Mouse (Mus musculus): ENCODE data around the gene Tap1. TPM values are rescaled to one million over a fixed set of nuclear protein-coding genes. Genes with fewer than 3 reads are reported as not detected.
"Not testable (repeated sequence)": the region's sequence is repeated elsewhere in the genome, so short reads cannot be mapped to it uniquely, and the experiment has no call there.

Tap1 gene
- polyA plus RNA-seq (2015; fragmentation: Nextera tagmentation; extraction: Ambion mirVana), result 8.0 and 8.4 TPM in 2 replicates

DNA sequence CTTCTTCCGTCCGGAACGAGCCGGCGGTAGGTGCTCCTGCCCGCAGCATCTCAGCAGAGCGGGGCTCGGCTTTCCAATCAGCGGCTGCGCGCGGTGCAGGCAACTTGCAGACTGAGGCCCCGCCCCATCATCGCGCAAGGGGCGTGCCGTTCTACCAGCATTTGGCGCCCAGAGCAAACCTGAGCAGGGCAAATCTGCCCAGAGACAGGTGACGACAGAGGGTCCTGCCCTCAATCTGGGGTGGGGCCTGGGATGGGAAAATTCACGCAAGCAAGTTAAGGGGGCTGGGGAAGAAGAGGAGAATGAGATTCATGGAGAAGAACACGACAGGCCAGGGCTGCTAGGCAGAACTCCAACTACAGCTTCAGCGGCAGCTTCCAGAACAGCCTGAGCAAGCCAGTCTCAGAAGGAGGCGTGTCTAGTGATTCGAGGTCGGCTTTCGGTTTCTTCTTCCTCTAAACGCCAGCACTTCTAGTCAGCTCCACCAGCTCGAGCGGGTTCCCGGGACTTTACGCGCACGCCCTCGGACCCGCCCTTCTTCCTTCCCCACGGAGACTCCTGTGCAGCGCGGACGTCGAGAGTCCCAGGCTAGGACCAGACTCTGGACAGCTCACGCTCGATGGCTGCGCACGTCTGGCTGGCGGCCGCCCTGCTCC is at the start of gene Tap1, which contains the start of gene Psmb9:
Gene Tap1, plus strand, starts transcription at position 293 of the 656 bp plus-strand sequence.
Gene Psmb9, minus strand, starts transcription at position 504 of the 656 bp plus-strand sequence.
- Histone ChIP-seq H3K27me3 (peaks cover 84% of the 10 kb centered on the region), H3K4me2 (replicated peaks) (peak within 1 kb of the TSS; percentile 94), H3K4me3 (peak within 1 kb of the TSS; percentile 58), H3K9ac (peak within 1 kb of the TSS; percentile 74), H3K4me1 (peaks cover 12% of the 10 kb centered on the region), H3K36me3 (no peaks in the 10 kb centered on the region), H3K9me3 (no peaks in the 10 kb centered on the region), H3K27ac (peak within 1 kb of the TSS; percentile 39; the same call in 1 of the 2 replicates)
- peak; percentile 98 for ATAC-seq (ENCODE audit: low FRiP score, low read depth)
- under 1% methylated on average over 46 of the region's 46 CpGs for WGBS

DNA sequence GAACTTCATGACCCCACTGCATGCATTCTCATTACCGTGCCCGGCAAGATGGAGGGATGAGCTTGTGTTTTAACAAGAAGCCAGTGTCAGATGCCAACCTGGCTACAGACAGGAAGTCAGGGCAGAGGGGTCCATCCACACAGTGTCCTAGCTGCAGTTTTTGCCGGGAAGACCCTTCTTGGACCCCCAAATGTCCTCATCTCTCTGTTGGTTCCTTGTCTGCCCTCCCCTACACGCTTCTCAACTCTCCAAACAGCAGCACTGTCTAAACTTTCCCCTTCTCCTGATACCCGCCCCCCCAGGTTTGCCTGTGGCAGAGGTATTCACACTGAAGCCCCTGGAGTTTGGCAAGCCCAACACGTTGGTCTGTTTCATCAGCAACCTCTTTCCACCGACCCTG is 49.8 kb upstream of the Tap1 start:
- 74% methylated on average over 7 of the region's 7 CpGs for WGBS
- Histone ChIP-seq H3K4me1 (peaks cover 20% of the 10 kb centered on the region), H3K36me3 (no peaks in the 10 kb centered on the region), H3K4me2 (replicated peaks) (no peak overlapping the region), H3K9ac (no peak overlapping the region), H3K27me3 (peaks cover 52% of the 10 kb centered on the region), H3K9me3 (no peaks in the 10 kb centered on the region), H3K27ac (no peak overlapping the region), H3K4me3 (no peak overlapping the region)
- ATAC-seq (ENCODE audit: low FRiP score, low read depth), result no peak

DNA sequence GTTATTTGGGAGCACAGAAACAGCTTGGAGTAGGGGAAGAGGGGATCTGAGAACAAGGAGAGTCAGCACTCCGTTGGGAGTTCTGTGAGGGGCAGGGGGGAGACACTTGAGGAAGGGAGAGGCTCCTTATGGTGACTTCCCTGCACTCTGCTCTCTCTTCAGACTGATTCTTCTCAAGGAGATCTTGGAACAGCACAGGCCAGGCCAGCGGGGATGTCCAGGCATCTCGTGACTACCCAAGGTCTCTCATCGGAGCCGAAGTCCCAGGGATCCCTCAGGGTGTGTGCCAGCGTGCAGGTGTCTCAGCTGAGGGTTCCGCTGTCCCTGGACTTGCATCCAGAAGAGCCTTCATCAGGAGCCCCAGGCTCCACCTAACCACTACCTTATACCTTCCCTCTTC is 48.7 kb upstream of the Tap1 start:
- Histone ChIP-seq H3K27me3 (peaks cover 52% of the 10 kb centered on the region), H3K9ac (no peak overlapping the region), H3K4me2 (replicated peaks) (0 out of 2 replicates have a peak overlapping the region, but pooled peaks have one; percentile 70), H3K9me3 (no peaks in the 10 kb centered on the region), H3K36me3 (no peaks in the 10 kb centered on the region), H3K4me1 (peaks cover 27% of the 10 kb centered on the region), H3K27ac (no peak overlapping the region), H3K4me3 (no peak overlapping the region)
- 77% methylated on average over 7 of the region's 7 CpGs for WGBS
- no peak for ATAC-seq (ENCODE audit: low FRiP score, low read depth)

DNA sequence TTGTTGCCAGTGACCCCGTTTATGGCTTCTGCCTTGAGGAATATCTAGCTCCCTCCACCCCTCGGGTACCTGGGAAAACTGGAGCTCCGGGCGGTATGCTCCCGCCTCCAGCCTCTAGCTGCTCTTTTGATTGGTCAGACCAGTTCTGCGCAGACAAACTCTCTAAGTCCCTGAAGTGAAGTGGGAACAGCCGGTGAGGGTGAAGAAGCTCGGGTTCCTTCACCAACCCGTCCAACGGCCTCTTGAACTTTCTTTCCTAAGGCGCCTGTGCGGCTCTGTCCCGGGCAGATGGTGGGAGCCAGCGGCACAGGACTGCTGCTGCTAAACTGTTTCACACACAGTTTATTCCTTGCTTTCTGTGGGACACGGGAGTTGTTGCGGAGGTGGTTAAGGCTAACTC is 47.9 kb upstream of the Tap1 start:
- Histone ChIP-seq H3K9ac (peak overlapping the region; percentile 59; the same call in 1 of the 2 replicates), H3K4me1 (peaks cover 27% of the 10 kb centered on the region), H3K27ac (no peak overlapping the region), H3K36me3 (no peaks in the 10 kb centered on the region), H3K4me3 (peak overlapping the region; percentile 35), H3K9me3 (no peaks in the 10 kb centered on the region), H3K27me3 (peaks cover 52% of the 10 kb centered on the region), H3K4me2 (replicated peaks) (peak overlapping the region; percentile 70)
- under 1% methylated on average over 16 of the region's 16 CpGs for WGBS
- ATAC-seq (ENCODE audit: low FRiP score, low read depth), result no peak

DNA sequence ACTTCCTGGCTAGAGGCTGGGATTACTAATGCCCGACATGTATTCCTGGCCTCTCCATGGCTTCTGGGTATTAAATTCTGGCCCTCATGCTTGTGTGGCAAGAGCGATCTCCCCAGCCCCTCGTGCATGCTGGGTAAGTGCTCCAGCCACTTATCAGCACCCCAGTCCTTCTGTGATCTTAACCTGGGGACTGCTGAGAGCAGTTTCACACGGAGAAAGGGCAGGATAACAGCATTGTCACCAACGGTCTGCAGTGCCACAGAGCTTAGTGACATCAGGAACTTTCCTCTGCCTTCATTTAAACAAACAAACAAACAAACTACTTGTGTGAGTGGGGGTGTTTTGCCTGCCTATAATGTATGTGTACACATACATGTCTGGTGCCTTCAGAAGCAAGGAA is 47.1 kb upstream of the Tap1 start:
- peak overlapping the region; percentile 35; the same call in 1 of the 2 replicates for H3K4me3 ChIP-seq
- no peak for ATAC-seq (ENCODE audit: low FRiP score, low read depth)
- no peaks in the 10 kb centered on the region for H3K9me3 ChIP-seq
- H3K36me3 ChIP-seq, result no peaks in the 10 kb centered on the region
- no peak overlapping the region for H3K27ac ChIP-seq
- peak overlapping the region; percentile 70 for H3K4me2 ChIP-seq (replicated peaks)
- peaks cover 27% of the 10 kb centered on the region for H3K4me1 ChIP-seq
- H3K9ac ChIP-seq, result no peak overlapping the region
- 12% methylated on average over 5 of the region's 5 CpGs for WGBS
- peaks cover 52% of the 10 kb centered on the region for H3K27me3 ChIP-seq

DNA sequence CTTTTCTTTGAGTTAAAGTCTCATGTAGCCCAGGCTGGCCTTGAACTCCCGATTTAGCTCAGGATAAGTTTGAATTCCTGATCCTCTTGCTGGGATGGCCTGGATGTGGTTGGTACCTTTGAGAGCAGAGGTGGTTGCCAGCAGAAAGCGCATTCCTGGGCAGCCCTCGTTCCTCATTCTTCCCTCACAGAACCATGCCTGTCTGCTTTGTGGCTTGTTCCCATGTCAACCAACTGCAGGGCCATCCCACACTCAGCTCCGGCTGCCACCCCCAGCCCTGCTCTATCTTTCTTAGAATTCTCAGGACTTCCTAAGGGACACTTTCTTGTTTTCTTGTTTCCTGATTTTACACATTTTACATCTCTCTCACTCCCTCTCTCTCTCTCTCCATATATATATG is 45.9 kb upstream of the Tap1 start:
- H3K9ac ChIP-seq, result no peak overlapping the region
- no peak for ATAC-seq (ENCODE audit: low FRiP score, low read depth)
- no peak overlapping the region for H3K4me2 ChIP-seq (replicated peaks)
- peaks cover 49% of the 10 kb centered on the region for H3K27me3 ChIP-seq
- peaks cover 22% of the 10 kb centered on the region for H3K4me1 ChIP-seq
- no peaks in the 10 kb centered on the region for H3K36me3 ChIP-seq
- H3K4me3 ChIP-seq, result no peak overlapping the region
- no peaks in the 10 kb centered on the region for H3K9me3 ChIP-seq
- no peak overlapping the region for H3K27ac ChIP-seq
- WGBS, result 60% methylated on average over 4 of the region's 4 CpGs

DNA sequence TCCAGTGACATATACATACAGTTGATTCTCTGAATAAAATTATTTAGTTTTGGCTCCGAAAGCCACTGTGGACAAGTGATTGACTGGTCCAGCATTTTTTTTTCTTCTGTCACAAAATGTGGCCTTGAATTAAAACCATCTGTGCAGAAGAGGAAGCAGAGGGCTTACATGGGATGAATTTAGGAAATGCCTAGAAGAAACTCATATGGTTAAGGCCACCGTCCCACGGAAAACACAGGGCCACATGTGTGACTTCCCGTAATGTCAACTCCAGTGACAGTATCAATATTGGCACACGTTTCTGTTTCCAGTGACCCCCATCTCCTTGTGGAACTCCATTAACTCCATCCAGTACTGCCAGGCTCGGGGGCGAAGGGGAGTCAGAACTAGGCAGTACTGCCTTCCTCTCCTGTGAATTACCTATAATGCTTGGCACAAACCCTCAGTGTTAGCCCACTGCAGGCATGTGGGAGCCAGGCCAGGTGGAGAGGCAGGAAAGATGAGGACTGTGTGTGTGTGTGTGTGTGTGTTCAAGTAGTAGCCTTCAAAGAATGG is 44.8 kb upstream of the Tap1 start:
- H3K9me3 ChIP-seq, result no peaks in the 10 kb centered on the region
- no peaks in the 10 kb centered on the region for H3K36me3 ChIP-seq
- H3K9ac ChIP-seq, result no peak overlapping the region
- ATAC-seq (ENCODE audit: low FRiP score, low read depth), result no peak
- peaks cover 22% of the 10 kb centered on the region for H3K4me1 ChIP-seq
- H3K27me3 ChIP-seq, result peaks cover 40% of the 10 kb centered on the region
- 49% methylated on average over 7 of the region's 7 CpGs for WGBS
- H3K27ac ChIP-seq, result no peak overlapping the region
- H3K4me3 ChIP-seq, result no peak overlapping the region
- H3K4me2 ChIP-seq (replicated peaks), result no peak overlapping the region

DNA sequence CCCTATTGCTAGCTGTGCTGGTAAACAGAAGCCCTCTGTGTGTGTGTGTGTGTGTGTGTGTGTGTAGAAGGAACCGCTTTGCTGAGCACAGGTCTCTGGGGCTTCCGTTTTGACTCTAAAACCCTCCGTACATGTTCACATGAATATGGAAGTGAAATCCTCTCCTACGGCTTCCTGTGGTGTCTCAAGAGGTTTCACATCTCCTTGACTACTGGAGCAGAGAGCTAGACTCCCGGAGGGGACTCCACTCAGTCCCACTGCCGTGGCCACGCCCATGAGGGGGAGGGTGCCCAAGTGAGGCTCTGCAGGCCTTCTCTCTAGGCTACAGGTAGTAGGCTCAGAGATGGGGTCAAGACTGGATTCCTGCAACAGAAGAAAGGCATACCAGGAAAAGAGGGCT is 44.3 kb upstream of the Tap1 start, which contains the start of gene H2-DMb2:
Gene H2-DMb2, plus strand, starts transcription at position 275 of the 400 bp plus-strand sequence.
- H3K4me2 ChIP-seq (replicated peaks), result no peak within 1 kb of the TSS
- peaks cover 22% of the 10 kb centered on the region for H3K4me1 ChIP-seq
- H3K36me3 ChIP-seq, result no peaks in the 10 kb centered on the region
- no peak within 1 kb of the TSS for H3K27ac ChIP-seq
- 27% methylated on average over 7 of the region's 7 CpGs for WGBS
- ATAC-seq (ENCODE audit: low FRiP score, low read depth), result no peak
- no peak within 1 kb of the TSS for H3K9ac ChIP-seq
- no peaks in the 10 kb centered on the region for H3K9me3 ChIP-seq
- H3K27me3 ChIP-seq, result peaks cover 35% of the 10 kb centered on the region
- no peak within 1 kb of the TSS for H3K4me3 ChIP-seq

DNA sequence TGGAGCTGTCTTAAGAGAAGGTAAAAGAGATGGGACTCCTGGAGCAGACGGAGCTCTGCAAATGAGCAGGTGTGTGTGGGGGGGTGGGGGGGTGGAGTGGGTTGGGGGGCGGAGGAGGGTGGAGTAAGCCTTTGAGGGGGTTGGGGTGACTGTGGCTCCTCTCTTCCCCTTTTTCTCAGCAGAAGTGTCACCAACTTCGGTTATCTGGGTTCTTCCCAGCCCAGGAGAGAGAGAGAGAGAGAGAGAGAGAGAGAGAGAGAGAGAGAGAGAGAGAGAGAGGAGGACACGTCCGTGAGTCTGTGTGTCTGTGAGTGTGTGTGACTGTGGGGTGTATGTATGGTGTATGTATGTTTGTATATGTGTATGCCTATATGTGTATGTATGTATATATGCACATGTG is 43.9 kb upstream of the Tap1 start:
- Histone ChIP-seq H3K4me3 (no peak overlapping the region), H3K27me3 (peaks cover 31% of the 10 kb centered on the region), H3K9ac (no peak overlapping the region), H3K4me2 (replicated peaks) (no peak overlapping the region), H3K27ac (no peak overlapping the region), H3K36me3 (no peaks in the 10 kb centered on the region), H3K4me1 (peaks cover 22% of the 10 kb centered on the region), H3K9me3 (no peaks in the 10 kb centered on the region)
- no peak for ATAC-seq (ENCODE audit: low FRiP score, low read depth)
- 77% methylated on average over 4 of the region's 5 CpGs for WGBS

DNA sequence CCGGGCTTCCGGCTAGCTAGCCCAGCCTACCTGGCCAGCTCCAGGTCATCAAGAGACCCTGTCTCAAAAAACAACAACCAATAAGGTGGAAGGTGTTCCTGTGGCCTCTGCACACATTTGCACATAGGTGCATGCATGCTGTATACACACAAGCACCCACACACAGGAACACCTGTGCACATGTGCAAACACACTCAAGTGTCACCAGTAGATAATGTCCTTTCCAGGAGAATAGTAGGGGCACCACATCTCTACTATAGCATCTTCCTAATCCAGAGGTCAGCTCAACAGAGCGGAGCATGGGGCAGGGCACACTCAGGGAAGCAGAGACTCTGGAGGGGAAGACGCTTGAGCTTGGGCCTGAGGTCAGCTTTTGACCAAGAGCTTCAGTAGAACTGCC is 43.1 kb upstream of the Tap1 start:
- ATAC-seq (ENCODE audit: low FRiP score, low read depth); H3K9ac ChIP-seq; H3K4me2 ChIP-seq (replicated peaks); H3K9me3 ChIP-seq; H3K4me3 ChIP-seq; H3K36me3 ChIP-seq; H3K27ac ChIP-seq: not testable (repeated sequence)
- Histone ChIP-seq H3K4me1 (peaks cover 17% of the 10 kb centered on the region), H3K27me3 (peaks cover 23% of the 10 kb centered on the region)
- 87% methylated on average over 4 of the region's 4 CpGs for WGBS

DNA sequence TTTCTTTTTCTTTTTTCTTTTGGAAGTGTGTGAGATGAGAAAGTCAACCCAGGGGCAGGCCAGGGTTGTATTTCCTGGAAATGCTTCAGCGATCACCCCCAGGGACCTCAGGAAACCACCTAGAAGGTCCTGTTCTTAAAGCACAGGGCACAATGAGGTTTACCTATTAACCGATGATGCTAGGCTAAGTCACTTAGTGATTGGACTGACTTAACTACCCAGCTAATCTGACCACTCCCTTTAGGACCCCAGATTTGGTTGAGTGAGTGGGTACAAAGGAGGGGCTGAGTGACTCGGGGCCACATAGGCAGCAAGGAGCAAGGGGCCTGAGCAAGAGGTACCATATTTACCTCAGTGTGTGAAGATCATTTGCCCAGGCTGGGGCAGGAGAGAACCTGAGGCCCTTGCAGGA is 42.4 kb upstream of the Tap1 start:
- Histone ChIP-seq H3K4me3 (no peak overlapping the region), H3K9me3 (no peaks in the 10 kb centered on the region), H3K4me2 (replicated peaks) (no peak overlapping the region), H3K27ac (no peak overlapping the region), H3K27me3 (peaks cover 16% of the 10 kb centered on the region), H3K36me3 (no peaks in the 10 kb centered on the region), H3K4me1 (peaks cover 9% of the 10 kb centered on the region), H3K9ac (no peak overlapping the region)
- no peak for ATAC-seq (ENCODE audit: low FRiP score, low read depth)
- WGBS, result 75% methylated on average over 3 of the region's 3 CpGs

DNA sequence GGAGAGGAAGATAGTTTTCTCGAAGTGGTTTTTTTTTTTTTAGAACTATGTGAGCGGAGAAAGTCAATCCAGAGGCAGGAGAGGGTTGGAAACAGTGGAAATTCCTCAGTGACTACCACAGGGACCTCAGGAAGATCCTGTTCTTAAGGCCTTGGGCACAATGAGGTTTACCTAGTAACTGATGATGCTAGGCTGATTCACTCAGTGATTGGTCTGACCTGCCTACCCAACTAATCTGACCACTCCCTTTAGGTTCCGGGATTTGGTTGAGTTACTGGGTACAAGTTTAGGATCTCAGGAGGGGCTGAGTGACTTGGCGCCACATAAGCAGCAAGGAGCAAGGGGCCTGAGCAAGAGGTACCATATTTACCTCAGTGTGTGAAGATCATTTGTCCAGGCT is 34.4 kb upstream of the Tap1 start, which contains the start of gene H2-DMb1:
Gene H2-DMb1, plus strand, starts transcription at position 150 of the 400 bp plus-strand sequence.
- no peaks in the 10 kb centered on the region for H3K9me3 ChIP-seq
- H3K27ac ChIP-seq, result no peak within 1 kb of the TSS
- no peak; the same call in 1 of the 2 replicates for ATAC-seq (ENCODE audit: low FRiP score, low read depth)
- H3K4me1 ChIP-seq, result peaks cover 3% of the 10 kb centered on the region; the same call in 1 of the 2 replicates
- H3K4me2 ChIP-seq (replicated peaks), result 0 out of 2 replicates have a peak within 1 kb of the TSS, but pooled peaks have one; percentile 17
- H3K4me3 ChIP-seq, result no peak within 1 kb of the TSS
- WGBS, result 59% methylated on average over 4 of the region's 4 CpGs
- no peaks in the 10 kb centered on the region for H3K27me3 ChIP-seq
- H3K36me3 ChIP-seq, result no peaks in the 10 kb centered on the region
- no peak within 1 kb of the TSS for H3K9ac ChIP-seq
